Mouse (Mus musculus) liver, embryonic 14.5 days (tissue): ENCODE data around the gene Unk.

Source experiments
- CTCF ChIP-seq: IDR thresholded peaks from 2 replicates; pipeline ENCODE4 v1.5.1; 2016; ENCODE audit warnings: antibody characterized with exemption, low read depth, control low read depth
- EP300 ChIP-seq: IDR thresholded peaks from 2 replicates; pipeline ENCODE4 v1.6.1; 2016; ENCODE audit warnings: antibody characterized with exemption, low read depth

DNA sequence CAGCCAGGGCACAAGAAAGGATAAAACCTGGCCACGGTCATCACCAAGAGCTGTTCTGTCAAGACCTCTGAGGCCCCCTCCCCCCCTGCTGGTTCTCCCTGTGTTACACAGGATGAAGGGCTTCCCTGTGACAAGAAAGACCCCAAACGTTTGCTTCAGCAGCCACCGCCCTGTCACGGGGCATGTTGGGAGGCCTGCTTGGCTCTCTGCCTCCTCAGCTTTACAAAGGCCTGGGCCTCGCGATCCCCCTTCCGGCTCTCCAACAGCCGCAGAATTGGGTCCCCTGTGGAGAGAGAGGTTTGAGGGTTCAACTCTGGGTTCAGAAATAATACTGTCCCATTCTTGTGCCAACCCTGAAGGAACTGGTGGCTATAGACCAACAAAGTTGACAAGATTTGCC, 32.4 kb downstream of the Unk start:
- no peak for TF ChIP-seq EP300
- TF ChIP-seq CTCF: no peak
